Mouse (Mus musculus) heart, adult 9 months (tissue): ENCODE results near the gene Cul4b.
"Not testable (repeated sequence)": the region's sequence is repeated elsewhere in the genome, so short reads cannot be mapped to it uniquely, and the experiment has no call there.

Source experiments
- DNase-seq, 2 experiments: peaks; one replicate each; pipeline ENCODE4 v3.0.0; 2022; ENCODE audit warnings: low spot score in 2 of 2

The Cul4b gene

GRCm38 (mm10) chrX:38576078-38576477 is at the start of gene Cul4b:
Gene Cul4b (minus strand): TSS chrX:38576196.
- DNase-seq: peak; percentile 60 to 65

DNA sequence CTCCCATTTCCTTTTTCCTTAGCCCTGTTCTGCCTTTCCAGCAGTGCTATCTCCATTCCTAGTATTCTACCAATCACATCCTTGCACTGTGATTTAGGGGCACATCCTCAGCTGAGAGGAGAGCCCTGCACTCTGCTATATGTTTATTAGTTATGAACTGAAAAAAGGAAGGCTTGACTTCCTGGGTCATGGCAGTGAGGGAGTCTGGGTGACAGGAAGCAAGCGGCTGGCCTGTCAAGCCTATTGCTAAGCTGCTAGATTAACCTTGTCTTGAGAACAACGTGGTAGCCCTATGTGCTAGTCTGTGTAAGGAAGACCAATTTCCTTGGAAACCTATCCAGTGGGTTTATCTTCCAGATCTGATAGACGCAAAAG is 25.0 kb upstream of the Cul4b start:
- DNase-seq: peak in 1 of 2 experiments; percentile 5

DNA sequence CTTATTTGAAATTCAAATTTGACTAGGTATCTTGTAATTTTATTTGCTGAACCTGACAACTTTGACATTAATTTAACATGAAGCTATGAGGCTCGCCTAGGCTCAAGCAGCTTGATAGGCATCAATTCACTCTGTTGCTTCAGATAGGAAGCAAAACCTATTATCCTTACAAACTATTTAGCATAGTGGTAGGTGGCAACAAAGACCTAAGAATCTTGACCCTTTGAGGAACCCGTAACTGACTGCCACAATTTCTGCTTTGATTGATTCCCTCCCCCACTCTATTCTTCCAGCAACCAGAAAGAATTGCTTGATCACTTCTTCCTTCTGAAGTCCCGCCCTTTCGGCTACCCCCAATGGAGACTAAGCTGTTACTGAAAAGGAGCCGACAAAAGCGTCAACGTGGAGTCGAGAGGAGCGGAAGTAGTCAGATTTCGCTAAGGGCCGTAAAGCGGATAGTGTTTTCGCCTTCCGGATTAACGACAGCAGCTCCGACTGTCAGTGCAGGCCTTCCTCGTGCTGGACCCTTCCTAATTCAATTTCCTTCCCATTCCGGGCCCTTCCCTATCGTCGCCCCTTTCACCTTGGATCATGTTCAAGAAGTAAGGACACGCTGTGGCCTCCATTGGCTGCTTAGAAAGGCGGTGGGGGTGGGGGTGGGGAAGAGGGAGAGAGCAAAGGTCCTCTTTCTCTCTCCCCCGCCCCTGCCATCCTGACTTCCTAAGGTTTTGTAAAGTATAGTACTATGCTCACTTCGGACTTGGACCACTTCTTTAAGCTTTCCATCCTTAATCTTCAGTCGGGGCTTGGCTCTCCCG is 24.4 kb upstream of the Cul4b start, which contains the start of gene Mcts1:
Mcts1 (plus strand) TSS at position 402 of the 818 bp plus-strand sequence.
- peak; percentile 80 for DNase-seq

- DNase-seq: no peak
These were observed 17.3 kb upstream of the Cul4b start for GRCm38 (mm10) chrX:38593180-38593889.

GRCm38 (mm10) chrX:38591749-38592148 is 15.8 kb upstream of the Cul4b start:
- DNase-seq: no peak

- no peak for DNase-seq
These were observed 13.8 kb upstream of the Cul4b start for GRCm38 (mm10) chrX:38589827-38590226.

DNA sequence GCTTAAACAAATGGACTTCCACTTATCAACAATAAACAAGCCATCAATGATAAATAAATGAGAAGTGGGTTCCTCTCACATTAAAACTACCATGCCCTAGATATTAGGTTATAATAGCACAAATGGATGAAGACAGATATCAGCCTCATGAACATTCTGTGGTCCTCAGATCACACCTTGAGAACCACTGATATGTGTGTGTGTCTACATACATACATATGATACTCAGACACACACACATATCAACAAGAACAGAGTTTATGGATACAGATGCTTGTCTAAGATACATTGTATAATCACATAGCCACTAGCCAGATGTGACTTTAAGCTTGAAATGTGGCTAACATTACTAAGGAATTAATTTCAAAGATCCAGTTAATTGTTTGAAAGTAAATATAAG is 7.3 kb upstream of the Cul4b start:
- no peak for DNase-seq

GRCm38 (mm10) chrX:38581140-38581539 is 5.1 kb upstream of the Cul4b start:
- no peak for DNase-seq

DNA sequence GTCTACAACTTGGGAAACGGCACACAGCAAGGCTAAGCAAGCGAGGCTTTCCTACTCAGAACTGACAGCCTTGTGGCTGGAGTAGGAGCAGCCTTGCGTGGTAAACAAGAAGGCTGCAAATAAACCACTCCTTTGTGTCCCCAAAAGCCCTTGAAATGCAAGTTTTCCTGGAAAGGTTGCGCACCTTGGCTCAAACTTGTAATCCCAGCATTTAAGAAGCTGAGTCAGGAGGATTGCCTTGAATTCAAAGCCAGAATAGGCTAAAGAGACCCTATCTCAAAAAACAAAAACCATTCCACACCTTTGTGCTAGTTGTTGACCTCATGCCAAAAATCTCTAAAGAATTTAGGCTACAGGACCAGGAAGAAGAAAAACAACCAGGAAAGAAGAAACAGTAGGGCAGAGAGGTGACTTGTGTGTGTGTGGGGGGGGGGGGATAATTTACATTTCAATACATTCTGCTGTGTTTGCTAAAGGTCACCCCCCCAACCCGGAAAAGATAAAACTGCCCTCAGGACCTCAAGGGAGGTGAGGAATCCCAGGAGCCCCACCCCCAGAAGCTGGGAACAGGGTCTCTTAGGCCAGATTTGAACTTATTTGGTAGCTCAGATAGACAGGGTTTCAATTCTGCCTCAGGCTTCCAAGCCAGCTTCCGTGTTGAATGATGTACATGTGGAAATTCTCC is 9.3 kb downstream of the Cul4b start:
- no peak for DNase-seq

DNA sequence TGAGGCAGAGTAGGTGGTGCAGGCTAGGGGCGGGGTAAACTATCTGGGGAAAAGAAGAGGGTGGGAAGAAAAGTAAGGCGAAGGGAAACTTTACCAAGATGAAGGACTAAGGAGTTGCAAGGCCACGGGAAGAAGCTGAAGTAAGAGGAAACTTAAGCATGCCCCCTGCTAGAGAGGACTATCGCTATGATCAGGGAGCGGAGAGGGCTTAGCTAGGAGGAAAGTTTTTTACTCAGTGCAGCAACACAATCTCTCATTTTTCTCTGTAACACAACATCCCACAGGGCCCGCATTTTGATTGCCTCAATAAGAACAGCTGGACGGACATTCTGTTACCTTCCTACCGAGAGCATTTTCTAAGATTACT is 10.8 kb downstream of the Cul4b start:
- DNase-seq: no peak

GRCm38 (mm10) chrX:38564542-38565175 is 11.3 kb downstream of the Cul4b start:
- peak; percentile 88 to 89 for DNase-seq

DNA sequence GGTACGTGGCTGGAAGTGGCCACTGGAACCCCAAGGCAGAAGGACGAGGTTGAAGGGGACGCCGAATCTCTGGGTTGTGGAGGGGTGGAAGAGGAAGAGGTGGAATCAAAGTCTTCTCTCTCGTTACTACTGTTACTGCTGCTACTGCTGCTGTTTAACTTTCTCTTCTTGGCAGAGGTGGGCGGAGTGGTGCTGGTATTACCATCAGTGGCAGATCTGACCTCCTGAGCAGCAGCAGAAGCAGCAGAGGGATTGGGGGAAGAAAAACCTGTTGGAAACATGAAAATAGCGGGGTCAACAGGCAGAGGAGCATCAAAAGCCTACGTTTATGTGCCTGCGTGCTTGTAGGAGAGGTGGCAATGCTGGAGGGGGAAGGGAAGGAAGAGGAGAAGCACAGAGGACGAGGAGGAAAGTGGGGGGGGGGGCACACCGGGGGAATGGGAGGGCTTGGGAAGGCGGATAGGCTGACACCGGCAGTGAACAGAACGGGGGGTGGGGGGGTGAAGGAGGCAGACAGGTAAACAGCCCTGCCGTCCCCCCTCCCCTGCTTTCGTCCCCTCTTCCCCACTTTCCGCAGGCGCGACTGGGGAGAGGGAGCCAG is 12.0 kb downstream of the Cul4b start:
- peak in 1 of 2 experiments; percentile 7 for DNase-seq

GRCm38 (mm10) chrX:38553255-38553654 is 22.7 kb downstream of the Cul4b start:
- no peak for DNase-seq

GRCm38 (mm10) chrX:38514556-38514955 is 61.4 kb downstream of the Cul4b start:
- no peak for DNase-seq

DNA sequence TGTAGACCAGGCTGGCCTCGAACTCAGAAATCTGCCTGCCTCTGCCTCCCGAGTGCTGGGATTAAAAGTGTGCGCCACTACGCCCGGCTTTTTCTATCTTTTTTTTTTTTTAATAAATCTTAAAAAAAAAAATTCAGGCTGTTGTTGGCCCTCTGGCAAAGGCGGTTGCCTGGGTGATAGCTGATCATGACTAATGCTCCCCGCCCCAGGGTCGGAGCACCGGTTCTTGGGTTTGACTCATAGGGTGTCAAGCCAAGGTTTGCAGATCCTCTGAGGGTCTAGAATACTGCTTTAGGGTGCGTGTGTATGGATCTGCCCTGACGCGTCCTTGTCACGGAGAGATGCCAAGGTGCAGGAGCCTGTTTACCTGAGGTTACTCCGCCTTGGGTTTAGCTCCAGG is 71.2 kb downstream of the Cul4b start:
- no peak for DNase-seq

DNA sequence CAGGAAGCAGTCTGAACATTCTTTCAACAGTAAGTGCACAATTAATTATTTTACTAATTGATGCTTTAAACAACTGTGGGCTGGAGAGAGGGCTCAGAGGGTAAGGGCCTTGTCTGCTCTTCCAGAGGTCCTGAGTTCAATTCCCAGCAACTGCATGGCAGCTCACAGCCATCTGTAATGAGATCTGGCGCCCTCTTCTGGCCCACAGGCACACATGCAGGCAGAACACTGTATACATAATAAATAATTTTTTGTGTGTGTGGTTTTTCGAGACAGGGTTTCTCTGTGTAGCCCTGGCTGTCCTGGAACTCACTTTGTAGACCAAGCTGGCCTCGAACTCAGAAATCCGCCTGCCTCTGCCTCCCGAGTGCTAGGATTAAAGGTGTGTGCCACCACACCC is 73.8 kb downstream of the Cul4b start:
- not testable (repeated sequence) for DNase-seq

GRCm38 (mm10) chrX:38485464-38485863 is 90.5 kb downstream of the Cul4b start:
- DNase-seq: not testable (repeated sequence)
